Mouse (Mus musculus): Measurements from ENCODE around the gene Gm20896.
"Not testable (repeated sequence)": the region's sequence is repeated elsewhere in the genome, so short reads cannot be mapped to it uniquely, and the experiment has no call there.

Gm20896 gene

DNA sequence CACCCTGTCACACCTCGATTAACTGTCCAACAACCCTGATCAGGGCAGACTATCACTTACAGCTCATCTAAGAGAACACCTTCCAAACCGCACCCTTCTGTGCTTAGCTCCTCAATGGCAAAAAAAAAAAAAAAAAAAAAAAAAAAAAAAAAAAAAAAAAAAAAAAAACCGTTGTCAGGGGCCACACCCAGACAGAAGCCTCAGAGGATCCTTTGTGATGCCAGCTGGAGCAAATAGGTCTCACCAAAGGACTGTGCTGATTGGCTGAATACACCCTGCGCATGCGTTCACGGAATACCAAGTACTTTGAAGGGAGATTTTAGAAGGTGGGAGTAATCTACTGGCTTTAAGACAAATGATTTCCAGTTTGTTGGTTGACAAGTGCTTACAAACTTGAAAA, at the start of gene Gm20896:
Gm20896 (minus strand) TSS at position 101 of the 400 bp plus-strand sequence.
- not testable (repeated sequence) for DNase-seq (ENCODE audit: low read depth, low spot score)

All from CD4-positive helper T cell, adult 2 months (primary cell).